Mouse (Mus musculus) lung, adult 18-20 months (tissue): ENCODE measurements at regions not wholly inside any gene's neighbourhood (a gene's known extent, or its start where the extent isn't known, plus 50 kb on each side); places are given as distances from the start of the nearest gene placed in this dataset.

ENCODE experiments used
- DNase-seq, 2 experiments: peaks; one replicate each; pipeline ENCODE4 v3.0.0; 2022; ENCODE audit warnings: mixed read lengths in 2 of 2

- peak; percentile 73 to 82 for DNase-seq
These were observed 99.9 kb upstream of the Ankrd55 start for GRCm38 (mm10) chr13:112188313-112188712.

DNA sequence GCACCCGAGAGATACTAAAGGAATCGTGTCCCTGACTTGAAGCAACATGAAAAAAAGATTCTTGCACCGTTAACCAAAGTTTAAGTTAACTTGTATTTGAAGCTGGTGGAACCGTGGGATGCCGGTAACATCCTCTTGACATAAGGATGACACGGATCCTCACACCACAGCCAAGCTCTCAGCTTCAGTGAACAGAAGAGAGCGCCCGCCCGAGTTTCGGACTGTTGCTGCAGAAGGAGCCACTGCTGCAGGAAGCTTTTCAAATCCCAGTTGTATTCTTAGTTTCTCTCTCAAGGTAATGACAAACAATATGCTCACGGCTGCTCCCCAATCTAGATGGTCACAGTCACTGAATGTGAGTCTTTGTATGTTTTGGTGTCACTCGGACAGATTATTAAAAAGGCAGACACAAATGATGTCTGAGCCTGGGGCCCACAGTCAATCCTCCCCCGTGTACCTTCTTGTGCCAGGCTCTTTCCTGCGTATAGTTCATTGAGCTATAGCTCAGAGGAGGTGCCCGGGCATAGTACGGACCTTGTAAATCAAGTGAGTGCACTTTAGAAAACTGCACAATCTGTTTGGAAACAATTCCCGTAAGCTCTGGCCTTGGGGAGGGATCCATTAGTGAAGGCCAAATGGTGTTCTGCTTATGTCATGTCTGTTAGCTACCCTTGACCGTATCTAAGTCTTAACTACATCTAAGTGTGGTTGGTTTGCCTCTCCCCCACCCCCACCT is 99.3 kb upstream of the Ankrd55 start:
- no peak for DNase-seq

DNA sequence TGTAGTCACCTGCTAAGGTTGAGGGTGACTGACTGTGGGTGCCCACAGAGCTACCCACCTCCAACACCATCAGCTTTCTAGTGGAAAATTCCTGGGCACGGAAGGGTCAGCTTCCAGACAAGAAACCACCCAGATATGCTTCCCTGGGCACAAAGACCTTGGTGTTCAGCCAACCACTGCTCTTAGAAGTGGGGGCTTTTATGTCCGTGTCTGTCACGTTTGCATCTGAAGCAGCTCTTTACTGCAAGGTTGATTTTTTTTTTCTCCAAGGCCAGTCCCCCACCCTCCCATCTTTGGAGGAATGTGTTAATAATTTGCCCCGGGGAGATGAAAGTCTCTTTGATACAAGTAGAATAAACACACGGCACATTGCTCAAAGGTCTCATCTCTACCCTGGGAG is 98.6 kb upstream of the Ankrd55 start:
- DNase-seq = no peak

DNA sequence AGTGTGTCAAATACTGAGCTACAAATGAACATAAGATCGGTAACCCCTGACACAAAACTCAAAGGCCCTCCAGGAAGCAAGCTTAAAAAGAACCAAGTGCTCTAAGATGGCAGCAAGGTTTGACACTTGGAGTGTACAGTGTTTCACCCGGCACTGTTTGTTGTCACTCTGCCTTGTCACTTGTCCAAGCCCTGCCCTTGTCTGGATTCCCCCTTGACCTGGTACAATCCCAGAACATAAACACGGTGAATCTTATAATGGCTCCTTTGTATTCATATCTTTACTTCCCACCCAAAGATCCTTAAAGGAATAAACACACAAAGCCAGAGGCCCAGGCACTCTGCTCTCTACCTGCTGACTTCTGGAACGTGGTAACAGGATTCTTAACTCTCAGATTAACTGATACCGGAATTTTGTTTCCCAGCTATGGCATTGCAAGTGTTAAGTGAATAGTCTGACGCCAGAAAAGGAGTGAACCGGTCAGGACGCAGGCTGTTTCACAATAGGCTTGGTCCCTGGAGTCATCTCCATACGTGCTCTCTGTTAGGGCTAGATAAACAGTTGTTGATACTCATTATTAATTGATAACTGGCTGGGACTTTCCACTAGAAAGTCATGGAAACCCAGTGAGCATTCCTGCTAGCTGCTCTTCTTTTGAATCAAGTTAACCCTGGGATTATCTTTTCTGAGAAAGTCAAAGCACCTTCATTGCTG is 95.9 kb upstream of the Ankrd55 start:
- peak in 1 of 2 experiments; percentile 15 for DNase-seq

DNA sequence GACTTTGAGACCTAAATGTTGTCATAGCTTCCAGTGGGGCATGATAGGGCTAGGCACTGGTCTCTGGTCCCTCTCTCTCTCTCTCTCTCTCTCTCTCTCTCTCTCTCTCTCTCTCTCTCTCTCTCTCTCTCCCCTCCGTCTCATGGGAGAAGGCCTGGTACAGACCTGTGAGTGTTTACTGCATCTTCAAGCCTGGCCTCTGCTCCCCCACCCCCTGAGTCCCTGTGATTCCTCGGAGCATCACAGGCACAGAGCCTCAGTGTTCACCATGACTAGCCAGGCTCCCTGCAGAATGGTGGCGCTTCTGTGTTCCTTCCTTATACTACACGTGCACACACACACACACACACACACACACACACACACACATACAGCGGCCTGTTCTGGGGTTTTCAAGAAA is 94.6 kb upstream of the Ankrd55 start:
- DNase-seq = no peak

DNA sequence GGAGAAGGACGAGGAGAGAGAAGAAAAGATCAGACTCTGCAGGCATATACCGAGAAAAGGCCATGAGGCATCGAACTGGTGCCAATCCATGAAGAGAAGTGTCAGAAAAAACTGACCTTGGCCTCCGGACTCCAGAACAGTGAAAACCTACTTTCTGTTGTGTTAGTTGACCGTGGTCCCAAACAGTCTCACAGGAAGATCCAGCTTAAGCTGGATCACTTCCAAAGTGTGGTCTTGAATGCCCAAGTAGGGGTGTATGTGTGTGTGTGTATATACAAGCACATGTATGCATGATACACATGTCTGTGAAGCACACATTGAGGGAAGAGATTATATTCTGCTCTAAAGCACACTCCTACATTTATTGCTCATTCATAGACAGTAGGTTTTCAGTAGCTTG is 93.3 kb upstream of the Ankrd55 start:
- DNase-seq = no peak

DNA sequence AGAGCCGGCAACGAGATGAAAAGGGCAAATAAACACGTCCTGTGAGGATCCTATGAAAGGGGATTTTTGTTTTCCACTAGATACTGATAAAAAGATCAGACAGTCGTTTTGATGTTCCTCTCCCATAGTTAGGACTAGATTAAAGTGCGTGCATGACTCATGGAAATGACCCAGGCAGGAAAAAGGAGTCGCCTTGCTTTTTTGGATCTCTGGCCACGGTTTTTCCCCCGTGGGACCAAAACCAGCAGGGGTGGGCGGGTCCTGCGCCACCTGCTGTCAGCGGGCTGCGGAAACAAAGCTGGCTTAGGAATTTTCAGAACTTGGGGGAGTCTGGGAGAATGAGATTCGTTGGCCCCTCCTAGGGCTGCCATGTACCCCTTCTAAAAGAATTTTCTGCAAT is 91.5 kb upstream of the Ankrd55 start:
- peak; percentile 50 to 64 for DNase-seq

GRCm38 (mm10) chr13:112203721-112204120 is 84.5 kb upstream of the Ankrd55 start:
- no peak for DNase-seq

- no peak for DNase-seq
These were observed 84.0 kb upstream of the Ankrd55 start for GRCm38 (mm10) chr13:112204204-112204603.

DNA sequence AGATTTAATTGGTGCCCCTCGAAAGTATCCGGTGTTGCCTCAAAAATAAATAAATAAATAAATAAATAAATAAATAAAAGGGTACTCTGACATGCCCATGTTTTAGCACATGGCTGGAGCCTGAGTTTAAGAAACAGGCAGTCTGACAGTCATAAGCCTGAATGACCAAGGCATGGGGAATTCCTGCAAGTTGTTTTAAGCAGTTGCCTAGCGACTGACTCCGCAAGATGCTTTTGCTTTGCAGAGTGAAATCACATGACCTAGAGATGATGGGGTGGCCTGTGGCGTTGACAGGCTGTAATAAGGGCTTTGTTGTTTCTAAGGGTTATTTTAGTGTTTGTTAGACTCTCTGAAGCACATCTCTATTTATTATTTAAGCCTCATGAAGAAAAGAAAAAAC is 83.4 kb upstream of the Ankrd55 start:
- no peak for DNase-seq

DNA sequence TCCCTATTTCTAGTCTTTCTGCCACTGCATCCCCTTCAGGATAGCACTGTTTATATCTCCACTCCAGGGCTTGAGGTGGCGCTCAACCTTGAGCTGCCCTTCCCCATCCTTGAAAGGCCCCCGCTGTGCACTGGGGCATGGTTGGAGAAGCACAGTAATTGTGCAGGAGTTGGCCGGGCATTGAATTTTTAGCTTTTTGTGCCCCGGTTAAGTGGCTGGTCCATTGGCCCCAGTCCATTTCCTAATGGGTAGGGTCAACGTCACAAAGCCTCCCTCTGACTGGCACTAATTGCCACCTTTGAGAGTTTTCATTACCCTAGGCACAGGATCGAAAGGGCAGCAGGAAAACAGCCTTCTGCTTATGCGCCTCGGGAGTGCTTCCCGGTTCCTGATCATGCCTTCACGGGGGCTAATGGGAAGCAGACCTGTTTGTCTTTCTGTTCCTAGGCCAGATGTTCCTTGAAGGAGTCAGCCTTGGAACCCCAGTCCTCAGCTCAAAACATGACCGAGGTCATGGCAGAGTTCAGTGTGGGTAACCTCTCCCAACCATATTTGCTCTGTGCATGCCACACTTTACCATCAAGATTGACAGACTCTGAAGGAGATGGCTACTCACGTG is 80.5 kb upstream of the Ankrd55 start:
- no peak for DNase-seq

- DNase-seq = no peak
These were observed 76.4 kb upstream of the Ankrd55 start for GRCm38 (mm10) chr13:112211841-112212240.

DNA sequence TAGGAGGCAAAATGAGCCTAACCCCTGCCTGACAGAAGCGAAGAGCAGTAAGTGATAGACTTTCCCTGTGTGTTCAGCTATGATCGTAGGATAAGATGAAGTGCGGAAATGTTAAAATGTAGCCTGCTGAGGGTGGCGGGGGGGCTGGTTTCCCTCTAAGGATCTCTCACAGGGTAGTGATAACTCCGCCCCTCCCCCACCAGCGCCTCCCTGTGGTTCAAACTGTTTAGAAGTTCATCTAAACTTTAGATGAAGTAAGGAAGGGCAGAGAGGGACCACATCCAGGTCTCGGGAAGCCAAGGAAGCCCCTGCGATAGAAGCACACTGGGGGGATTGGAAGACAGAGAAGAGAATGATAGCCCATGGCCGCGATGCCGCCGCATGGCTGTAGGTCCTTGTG is 75.9 kb upstream of the Ankrd55 start:
- no peak for DNase-seq

GRCm38 (mm10) chr13:112213652-112214081 is 74.6 kb upstream of the Ankrd55 start:
- no peak for DNase-seq

DNA sequence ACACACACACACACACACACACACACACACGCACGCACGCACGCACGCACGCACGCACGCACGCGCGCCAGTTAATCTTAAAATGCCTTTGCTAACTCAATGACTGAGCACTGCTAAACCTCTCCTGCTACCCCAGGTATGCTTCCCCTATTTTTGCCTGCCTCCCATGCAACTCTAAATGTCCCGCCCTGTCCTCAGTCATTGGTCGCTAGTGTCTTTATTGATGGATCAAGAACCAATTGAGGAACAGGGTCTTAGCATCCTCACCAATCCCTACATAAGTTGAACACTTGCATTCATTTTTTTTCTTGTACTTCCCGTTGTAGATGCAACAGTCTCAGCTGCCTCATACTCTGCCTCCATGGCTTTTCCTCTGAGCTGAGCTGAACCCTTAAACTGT is 72.2 kb upstream of the Ankrd55 start:
- no peak for DNase-seq

DNA sequence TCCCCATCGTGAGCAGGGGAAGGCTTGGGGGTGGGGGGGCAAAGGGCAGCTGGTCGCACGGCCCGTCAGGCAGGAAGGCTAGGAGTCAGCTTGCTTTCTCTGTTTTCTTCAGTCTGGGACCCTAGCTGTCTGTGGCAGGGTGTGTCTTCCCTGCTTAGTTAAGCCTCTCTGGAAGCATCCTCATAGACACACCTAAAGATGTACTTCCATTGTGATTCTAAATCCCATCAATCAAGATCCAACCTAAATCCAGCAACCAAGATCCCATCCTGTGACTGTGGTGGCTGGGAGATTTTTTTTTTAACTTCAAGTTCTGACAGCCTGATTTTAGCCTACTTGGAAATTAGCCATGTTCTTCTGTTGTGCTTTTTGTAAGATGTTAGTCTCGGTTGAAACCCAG is 69.9 kb upstream of the Ankrd55 start:
- DNase-seq = no peak

DNA sequence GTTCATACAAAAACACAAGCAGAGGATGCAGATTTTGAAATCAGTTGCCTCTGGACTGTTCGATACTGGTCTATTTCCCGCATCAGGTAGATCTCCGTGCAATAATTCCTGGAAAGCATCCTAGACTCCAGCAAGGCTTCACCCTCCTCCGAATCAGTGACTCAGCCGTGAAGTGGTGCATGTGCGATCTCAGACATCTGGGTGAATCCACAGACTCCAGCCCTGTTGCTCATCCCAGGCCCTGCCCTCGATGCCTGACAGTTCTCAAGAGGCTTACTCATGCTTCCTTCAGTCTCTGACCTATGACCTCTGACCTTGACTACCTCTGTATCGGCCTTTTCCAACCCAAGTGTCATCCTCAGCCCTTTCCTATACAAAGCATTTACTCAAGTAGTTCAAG is 68.1 kb upstream of the Ankrd55 start:
- no peak for DNase-seq

DNA sequence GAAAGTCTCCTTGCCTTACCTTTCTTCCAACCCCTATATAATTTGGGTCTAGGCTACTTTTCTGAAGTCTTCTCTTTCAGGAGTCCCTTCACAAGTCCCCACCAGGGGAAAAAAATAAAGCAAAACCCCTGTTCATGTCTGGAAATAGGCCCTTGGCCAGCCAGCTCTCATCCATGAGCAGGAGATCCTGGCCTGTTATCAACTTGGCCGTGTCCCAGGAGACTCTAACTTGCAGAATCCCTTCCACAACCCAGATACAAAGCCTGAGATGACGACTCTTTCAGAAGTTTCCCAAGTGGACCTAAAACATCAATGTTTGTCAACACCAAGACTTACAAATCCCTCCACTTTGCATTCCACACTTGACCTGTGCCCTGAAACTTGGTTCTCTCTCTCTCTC is 64.6 kb upstream of the Ankrd55 start:
- DNase-seq = no peak

DNA sequence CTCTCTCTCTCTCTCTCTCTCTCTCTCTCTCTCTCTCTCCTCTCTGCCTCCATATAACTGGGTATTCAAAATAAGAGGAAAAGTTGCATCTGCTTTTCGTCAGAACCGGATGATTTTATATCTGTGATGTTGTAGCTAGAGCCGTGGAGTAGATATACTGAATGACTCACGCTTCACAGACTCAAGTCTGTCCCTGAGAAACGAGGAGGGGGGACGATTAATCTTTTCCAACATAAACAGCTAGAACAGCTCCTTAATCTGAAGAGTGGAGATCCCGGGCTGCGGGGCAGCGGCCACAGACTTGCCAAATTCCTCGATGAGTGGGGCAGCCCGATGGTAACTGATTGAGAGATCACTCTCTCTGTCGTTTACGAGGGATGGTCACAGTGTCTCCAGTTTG is 60.5 kb upstream of the Ankrd55 start:
- no peak for DNase-seq

- DNase-seq = no peak
These were observed 59.4 kb upstream of the Ankrd55 start for GRCm38 (mm10) chr13:112228846-112229245.

DNA sequence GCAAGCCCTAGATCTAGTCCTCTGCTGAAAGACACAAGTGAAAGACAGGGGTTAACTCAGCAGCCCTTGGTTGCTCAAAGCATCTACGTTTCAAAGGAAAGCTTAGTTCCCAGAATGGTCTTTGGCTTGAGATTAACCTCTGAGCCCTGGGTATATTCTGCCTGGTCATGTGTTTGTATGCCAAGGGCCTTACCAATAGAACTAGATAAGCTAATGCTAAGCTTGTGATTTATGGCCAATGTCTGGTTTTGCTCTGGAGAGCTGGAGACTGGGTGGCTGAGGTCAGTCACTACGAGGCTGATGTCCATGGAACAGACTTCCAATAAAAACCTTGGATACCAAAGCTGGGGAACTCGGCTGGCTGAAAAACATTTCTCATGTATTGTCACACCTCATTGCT is 58.1 kb upstream of the Ankrd55 start:
- no peak for DNase-seq

- DNase-seq = peak; percentile 18 to 23
These were observed 53.6 kb upstream of the Ankrd55 start for GRCm38 (mm10) chr13:112234695-112235094.

DNA sequence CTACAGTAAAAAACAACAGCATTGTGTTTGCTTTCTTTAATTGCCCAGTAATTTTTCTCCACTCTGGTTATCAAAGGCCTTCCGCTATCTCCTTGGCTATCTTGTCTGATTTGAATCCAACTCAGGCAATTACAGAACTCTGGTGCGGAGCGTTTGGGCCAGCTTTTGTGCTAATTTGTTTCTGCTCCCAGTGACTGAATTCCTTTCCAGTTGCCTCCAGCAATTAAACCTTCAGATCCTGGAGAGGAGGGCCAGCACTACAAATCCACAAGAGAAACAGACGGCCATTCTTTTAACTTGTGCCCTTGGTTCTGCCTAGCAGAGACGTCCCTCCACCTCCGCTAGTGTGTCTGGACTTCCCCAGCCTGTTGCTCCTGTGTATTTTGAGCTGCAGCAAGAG is 51.3 kb upstream of the Ankrd55 start:
- DNase-seq = no peak

DNA sequence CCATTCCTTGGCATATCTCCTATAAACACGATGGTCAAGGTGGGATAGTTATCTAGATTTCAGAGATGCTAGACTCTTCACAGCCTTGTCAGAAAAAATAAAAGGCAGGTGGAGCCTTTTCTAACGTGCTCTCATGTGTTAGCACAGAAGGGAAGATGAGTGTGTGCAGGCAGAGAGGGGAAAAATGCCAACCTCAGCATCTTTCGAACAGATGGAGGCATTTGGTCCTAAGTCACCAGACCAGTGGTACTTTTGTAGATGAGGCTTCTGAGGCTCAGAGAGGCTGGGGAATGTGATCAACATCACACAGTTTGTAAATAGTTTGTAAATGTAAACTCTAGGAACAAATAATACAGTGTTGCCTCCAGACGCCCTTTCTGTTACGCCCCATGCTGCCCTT is 50.9 kb upstream of the Ankrd55 start:
- no peak for DNase-seq
